Mouse (Mus musculus) lung, adult 2 months (tissue): ENCODE data around the gene Trappc12. TPM values are rescaled to one million over a fixed set of nuclear protein-coding genes. Genes with fewer than 3 reads are reported as not detected.

Experiments
- DNase-seq: peaks from one replicate; pipeline ENCODE4 v3.0.0; 2022
- H3K4me1 ChIP-seq: fragments of 200-500 bp; 2 replicates; pipeline ENCODE4 v1.6.1; 2011; ENCODE audit warnings: low read length; ENCODE audit not compliant: control insufficient read depth, insufficient read depth
- H3K4me3 ChIP-seq: fragments of 200-500 bp; replicated peaks from 2 replicates; pipeline ENCODE3; 2011; ENCODE audit warnings: low read depth, mild to moderate bottlenecking, control low read depth, low read length; ENCODE audit errors: extremely low read depth
- CTCF ChIP-seq: fragments of 200-500 bp; IDR thresholded peaks from 2 replicates; pipeline ENCODE4 v1.5.1; 2011; ENCODE audit warnings: mild to moderate bottlenecking, low read length, control low read depth; ENCODE audit not compliant: insufficient read depth
- POLR2A ChIP-seq: fragments of 200-500 bp; IDR thresholded peaks from 2 replicates; pipeline ENCODE4 v1.6.1; 2011; ENCODE audit warnings: low read depth, mild to moderate bottlenecking, control low read depth, low read length, borderline replicate concordance; ENCODE audit errors: extremely low read depth
- WGBS: fragments of 180-500 bp; shearing (Covaris S2); methylation state at CpG from one replicate; pipeline ENCODE4 v1.1.7; 2018; 5-methylcytosine and 5-hydroxymethylcytosine counted together
- polyA plus RNA-seq: library from polyadenylated mRNA; depleted of rRNA; stranded (reverse); fragments of >200 nt; gene quantifications from 2 replicates; pipeline ENCODE4 v1.2.3, GENCODE M21; 2012

Gene Trappc12
- polyA plus RNA-seq, 1 experiment: 25.1 TPM

DNA sequence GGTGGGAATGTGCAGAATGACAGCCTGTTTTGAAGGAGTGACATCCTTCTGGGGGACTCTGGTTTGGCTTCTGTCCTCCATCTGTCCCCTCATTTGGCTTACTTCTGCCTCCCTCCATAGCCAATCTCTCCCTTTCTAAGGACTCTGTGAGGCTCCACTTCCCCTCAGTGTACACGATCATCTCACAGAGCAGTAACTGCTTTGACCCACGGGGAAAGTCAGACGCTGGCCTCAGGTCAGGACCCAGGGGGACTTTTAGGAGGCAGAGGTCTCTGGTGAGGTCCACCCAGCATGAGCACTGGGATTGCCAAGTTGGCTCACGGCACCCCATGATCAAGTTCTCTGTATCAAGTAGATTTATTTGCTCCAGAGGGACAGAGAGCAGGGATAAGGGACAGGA, 42.1 kb downstream of the Trappc12 start:
- TF ChIP-seq CTCF (no peak), POLR2A (no peak)
- WGBS: 74% methylated on average over 4 of the region's 4 CpGs
- DNase-seq: no peak
- Histone ChIP-seq H3K4me1 (no peaks in the 10 kb centered on the region), H3K4me3 (no peak overlapping the region)

DNA sequence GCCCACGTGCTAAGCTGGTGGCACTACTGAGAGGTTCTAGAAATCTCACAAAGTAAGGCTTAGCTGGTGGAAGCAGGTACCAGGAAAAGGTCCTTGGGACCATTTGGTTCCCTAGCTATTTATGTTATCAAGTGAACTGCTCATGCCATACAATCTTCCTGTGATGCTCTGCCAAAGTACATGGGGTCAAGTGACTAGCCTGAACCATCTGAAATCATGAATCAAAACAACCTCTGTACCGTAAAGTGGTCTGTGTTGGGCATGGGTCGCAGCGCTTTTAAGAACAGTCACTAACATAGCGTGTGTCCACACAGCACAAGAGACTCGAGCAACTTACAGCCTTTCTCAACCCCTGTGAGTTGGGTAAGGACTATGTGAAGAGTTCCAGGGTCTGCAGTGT, 45.1 kb downstream of the Trappc12 start:
- Histone ChIP-seq H3K4me1 (no peaks in the 10 kb centered on the region), H3K4me3 (no peak overlapping the region)
- WGBS: 89% methylated on average over 6 of the region's 6 CpGs
- DNase-seq: no peak
- TF ChIP-seq CTCF: no peak
- no peak for TF ChIP-seq POLR2A

DNA sequence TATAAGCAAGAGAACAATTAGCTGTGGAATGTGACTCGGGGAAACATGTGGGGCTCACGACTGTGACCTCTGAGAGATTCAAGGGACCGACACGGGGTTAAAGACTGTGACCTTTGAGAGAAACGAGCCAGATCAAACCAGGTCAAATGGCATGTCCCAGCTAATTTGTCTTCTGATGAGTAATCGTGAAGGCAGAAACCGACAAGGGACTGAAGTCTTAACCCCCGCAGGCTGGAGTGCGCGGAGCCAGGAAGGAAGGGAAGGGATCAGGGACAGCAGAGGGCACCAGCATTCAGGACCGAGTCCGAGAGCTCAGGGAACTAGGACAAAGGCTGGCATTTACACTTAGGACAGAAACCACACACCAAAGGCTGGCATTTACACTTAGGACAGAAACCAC, 45.9 kb downstream of the Trappc12 start:
- Histone ChIP-seq H3K4me3 (no peak overlapping the region), H3K4me1 (no peaks in the 10 kb centered on the region)
- TF ChIP-seq POLR2A (no peak), CTCF (no peak)
- WGBS: 37% methylated on average over 12 of the region's 12 CpGs
- no peak for DNase-seq

DNA sequence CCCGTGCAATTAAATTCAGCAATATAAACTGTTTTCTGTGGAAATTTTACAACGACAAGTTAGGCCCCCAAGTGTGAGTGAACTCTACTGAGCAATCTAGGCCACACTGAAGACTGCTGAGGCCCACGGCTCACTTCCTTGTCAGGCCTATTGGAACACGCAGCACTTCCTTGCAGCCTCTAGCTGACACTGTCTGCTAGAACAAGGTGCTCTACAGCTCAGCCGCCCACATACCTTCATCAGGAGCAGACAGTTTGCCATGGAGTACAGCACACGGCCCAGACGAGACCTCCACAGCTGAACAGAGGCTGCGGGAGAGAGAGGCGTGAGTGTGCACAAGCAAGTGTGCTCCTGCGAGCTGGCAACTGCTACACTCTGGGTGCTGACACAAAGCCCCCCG, 49.0 kb downstream of the Trappc12 start:
- WGBS: 79% methylated on average over 11 of the region's 11 CpGs
- TF ChIP-seq CTCF: no peak
- no peak for TF ChIP-seq POLR2A
- DNase-seq: no peak
- Histone ChIP-seq H3K4me1 (peaks cover 6% of the 10 kb centered on the region), H3K4me3 (no peak overlapping the region)

DNA sequence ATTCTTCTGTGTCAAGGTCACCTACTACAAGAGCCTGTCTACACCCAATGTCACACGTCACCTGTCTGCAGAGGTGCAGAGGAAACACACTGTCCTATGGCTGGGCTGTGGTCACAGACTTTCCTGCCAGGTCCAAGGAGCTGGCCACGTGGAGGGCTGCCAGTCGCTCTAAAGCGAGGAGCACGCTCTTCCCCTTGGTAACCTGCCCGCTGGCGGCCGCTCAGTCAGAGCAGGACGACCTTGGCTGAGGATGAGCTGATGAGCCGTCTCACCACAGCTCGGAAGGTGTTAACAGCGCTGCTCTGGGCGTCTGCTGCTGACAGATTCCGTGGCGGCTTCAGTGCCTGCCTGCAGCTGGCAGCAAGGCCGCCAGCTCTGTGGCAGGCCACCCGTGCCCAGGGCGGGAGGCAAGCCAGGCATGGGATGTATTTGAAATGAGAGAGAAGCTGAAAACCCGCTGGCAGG, 49.7 kb downstream of the Trappc12 start:
- Histone ChIP-seq H3K4me3 (no peak overlapping the region), H3K4me1 (peaks cover 6% of the 10 kb centered on the region)
- 75% methylated on average over 19 of the region's 19 CpGs for WGBS
- TF ChIP-seq POLR2A (no peak), CTCF (no peak)
- DNase-seq: no peak

DNA sequence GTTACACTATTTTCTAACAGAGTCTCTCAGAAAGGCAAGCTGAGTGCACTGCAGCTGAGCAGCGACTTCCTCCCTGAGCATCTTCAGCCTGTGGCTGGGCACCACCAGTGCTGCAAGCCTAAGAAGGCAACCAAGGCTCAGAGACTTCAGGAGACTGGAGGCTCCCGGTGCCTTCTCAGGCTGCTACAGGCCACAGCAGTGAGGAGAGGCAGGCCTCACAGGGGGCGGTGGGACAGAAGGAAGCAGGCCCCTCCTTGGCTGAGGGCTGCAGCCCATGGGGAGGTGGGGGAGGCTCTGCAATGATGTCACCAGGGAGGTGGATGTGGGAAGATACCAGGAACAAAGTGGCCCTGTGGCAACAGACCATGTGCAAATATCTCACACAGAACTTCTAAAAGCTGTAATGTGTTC, 50.2 kb downstream of the Trappc12 start:
- peaks cover 6% of the 10 kb centered on the region for H3K4me1 ChIP-seq
- H3K4me3 ChIP-seq: no peak overlapping the region
- DNase-seq: peak; percentile 8
- TF ChIP-seq CTCF (no peak), POLR2A (no peak)
- WGBS: 44% methylated on average over 3 of the region's 3 CpGs

DNA sequence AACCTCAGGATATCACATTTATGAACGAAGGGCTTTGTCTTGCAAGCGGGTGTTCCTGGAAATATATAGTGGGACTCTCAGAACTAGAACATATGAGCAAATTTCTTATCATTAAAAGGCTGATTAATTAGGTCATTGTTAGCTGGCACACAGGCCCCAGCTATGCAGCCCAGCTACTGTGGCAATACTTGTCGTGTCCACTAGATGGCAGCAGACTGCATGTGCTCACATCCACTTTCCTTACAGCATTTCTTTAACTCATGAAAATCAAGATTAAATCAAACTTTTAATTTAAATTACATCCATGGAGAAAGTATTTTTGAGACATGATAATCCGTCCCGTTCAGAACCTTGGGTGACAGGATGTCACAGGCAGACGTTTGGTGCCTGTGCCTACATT, 50.6 kb downstream of the Trappc12 start:
- Histone ChIP-seq H3K4me1 (peaks cover 6% of the 10 kb centered on the region), H3K4me3 (no peak overlapping the region)
- TF ChIP-seq CTCF (peak; percentile 92), POLR2A (no peak)
- DNase-seq: peak; percentile 66
- 11% methylated on average over 6 of the region's 6 CpGs for WGBS

DNA sequence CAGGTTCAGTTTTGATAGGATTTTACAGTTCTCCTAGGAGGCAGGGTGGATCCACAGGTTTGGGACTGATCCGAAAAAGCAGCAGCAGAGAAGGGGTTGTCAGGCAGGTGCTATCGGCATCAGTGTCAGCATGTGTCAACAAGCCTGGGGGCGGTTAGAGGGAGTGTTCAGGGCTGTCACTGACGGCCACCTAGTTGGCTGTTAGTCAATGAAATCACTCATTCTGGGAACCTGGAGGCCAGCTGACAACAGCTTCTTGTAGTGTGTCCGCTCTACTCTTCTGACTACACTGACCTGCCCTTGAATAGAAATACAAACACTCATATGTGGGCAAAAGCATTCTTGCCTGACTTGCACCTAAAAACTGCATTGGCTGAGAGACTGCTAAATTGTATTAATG, 51.2 kb downstream of the Trappc12 start:
- 66% methylated on average over 5 of the region's 5 CpGs for WGBS
- TF ChIP-seq CTCF (no peak), POLR2A (no peak)
- Histone ChIP-seq H3K4me3 (no peak overlapping the region), H3K4me1 (peaks cover 10% of the 10 kb centered on the region)
- no peak for DNase-seq

DNA sequence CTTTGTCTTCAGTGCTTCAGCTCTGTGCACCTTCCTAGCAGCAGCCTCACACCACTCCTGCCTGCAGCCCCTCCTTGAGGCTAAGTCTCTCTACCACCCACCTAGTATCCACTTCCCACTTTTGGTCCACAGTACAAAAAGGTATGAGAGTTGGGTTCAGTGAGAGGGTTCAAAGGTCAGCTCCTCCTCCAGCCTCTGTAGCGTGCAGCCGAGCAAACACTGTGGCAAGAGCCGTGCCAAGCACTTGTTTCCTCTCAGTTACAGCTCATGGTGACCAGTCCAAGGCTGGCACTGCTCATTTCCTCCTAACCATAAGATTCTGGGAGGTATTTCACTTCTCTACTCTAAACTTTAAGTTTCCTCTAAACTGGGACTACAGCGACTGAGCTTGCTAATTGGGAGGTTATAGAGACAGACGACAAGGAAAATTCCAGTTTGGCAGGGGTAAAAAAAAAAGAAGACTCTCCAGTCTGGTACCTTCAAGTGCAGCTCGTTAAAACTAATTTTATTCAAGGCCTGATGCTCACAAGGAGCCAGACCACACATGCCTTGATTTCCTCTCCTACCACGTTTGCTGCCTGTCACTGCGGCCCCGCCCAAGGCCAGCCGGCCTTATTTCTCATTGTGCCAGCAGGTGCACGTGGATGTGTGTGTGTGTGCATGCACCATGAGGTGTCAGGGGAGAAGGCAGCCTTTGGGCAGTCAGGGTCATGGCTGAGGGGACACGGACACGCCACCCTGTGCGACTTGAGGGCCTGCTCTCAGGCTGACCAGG, 52.3 kb downstream of the Trappc12 start:
- 64% methylated on average over 14 of the region's 14 CpGs for WGBS
- Histone ChIP-seq H3K4me3 (no peak overlapping the region), H3K4me1 (peaks cover 10% of the 10 kb centered on the region)
- no peak for TF ChIP-seq CTCF
- no peak for TF ChIP-seq POLR2A
- DNase-seq: peak; percentile 27

DNA sequence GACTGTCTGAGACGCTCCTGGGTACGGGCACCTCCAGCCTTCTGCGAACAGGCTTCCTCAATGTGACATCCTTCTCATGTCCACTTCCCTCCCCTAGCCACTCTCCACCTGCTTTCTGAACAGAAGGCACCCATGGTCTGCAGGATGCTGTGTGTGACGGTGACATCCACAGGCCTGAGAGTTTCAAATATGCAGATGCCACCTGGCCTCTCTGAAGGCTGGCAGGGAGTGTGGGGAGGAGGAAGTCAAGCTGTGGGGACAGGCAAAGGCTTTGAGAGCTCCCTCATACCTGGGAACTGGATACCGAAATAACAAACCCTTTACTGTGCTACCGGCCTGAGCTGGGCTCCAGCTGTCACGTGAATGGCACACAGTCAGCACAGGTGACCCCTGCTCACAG, 55.5 kb downstream of the Trappc12 start:
- H3K4me3 ChIP-seq: no peak overlapping the region
- DNase-seq: no peak
- H3K4me1 ChIP-seq: peaks cover 10% of the 10 kb centered on the region
- TF ChIP-seq CTCF (no peak), POLR2A (no peak)
- WGBS: 90% methylated on average over 7 of the region's 7 CpGs

DNA sequence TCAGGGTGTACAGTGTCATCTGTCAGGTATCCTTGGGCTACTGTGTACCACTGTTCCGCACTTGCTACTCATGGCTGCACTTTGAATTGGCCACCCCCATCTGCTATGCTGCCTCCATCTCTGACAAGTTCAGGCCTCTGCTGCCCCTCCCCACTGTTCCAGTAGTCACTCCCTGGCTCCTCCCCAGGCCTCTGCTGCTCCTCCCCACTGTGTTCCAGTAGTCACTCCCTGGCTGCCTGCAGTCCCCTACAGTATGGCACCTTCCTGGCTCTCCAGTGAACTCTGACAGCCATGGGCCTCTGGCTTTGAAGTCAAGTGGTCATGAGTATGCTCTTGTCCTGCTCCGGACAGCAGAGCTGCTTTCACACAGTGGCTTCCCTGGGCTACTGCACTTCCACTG, 56.0 kb downstream of the Trappc12 start:
- H3K4me3 ChIP-seq: no peak overlapping the region
- H3K4me1 ChIP-seq: peaks cover 10% of the 10 kb centered on the region
- DNase-seq: no peak
- WGBS: 55% methylated on average over 2 of the region's 2 CpGs
- TF ChIP-seq CTCF: no peak
- no peak for TF ChIP-seq POLR2A
